Mouse (Mus musculus): Measurements from ENCODE around the gene E2f3.

The E2f3 gene

DNA sequence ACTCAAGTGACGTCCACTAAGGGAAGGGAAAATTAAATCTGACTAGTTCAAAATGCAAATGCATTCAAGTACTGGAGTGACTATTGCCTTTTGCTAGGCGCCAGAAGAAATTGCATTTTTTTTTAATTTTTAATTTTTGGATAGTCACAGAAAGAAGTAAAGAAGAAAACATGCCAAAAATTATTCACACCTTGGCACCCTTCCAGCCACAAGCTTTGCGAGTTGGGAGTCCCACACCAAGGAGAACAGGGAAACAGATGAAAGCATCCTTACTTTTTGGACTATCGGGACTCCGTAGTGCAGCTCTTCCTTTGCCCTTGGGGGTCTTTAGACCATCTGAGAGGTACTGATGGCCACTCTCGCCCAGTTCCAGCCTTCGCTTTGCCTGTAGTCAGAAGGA lies 66.0 kb downstream of the E2f3 start:
- DNase-seq (ENCODE audit: low read depth, low spot score): no peak

DNA sequence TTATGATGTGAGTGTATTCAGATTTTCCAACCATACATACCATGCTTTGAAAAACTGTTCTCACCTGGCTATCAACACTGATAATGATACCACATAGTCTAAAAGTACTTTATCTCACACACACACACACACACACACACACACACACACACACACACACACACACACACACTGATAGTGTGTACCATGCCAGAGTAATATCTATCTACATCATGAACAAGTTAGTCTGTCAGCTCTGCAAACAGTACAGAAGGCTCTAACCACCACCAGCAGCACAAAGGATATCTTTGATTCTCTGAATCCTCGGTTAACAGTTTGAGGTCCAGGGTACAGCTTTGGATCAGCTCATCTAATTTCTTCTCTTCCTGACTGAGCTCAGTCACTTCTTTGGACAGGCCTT lies 69.3 kb downstream of the E2f3 start:
- no peak for DNase-seq (ENCODE audit: low read depth, low spot score)

DNA sequence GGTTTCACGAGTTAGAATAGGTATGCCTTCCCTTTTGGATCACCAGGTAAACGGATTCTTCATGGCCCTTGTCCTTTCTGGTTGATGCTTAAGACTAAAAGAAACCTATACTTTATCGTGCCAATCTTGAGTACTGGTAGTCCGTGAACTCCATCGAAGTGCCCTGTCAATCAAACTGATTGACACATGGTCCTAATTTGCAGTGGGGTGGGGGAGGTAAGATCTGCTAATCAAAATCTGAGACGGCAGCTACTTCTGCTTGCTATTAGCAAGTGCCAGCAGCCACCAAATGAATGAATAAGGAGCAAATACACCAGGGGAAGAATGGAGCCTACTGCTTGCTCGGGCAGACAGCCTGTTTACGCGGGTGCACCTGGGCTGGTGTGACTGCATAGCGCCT lies 72.3 kb downstream of the E2f3 start:
- DNase-seq (ENCODE audit: low read depth, low spot score): no peak

DNA sequence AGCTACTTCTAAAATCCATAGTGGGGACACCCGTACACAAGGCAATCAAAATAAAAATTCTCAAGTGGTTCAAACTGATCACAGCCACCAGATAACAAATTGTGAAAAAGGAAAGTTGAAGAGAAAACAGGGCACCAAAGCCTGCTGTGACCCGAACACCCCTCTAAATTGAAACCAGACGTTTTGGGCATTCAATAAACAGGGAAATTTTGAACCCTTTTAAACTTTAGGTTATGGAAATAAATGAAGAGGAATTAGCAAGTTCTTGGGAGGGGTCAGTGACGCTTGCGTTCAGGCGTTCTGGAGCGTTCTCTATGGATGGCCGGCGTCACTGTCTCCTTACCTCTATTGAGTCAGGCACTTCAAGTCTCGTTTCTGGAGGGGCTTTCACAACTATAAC lies 72.8 kb downstream of the E2f3 start:
- DNase-seq (ENCODE audit: low read depth, low spot score): no peak

DNA sequence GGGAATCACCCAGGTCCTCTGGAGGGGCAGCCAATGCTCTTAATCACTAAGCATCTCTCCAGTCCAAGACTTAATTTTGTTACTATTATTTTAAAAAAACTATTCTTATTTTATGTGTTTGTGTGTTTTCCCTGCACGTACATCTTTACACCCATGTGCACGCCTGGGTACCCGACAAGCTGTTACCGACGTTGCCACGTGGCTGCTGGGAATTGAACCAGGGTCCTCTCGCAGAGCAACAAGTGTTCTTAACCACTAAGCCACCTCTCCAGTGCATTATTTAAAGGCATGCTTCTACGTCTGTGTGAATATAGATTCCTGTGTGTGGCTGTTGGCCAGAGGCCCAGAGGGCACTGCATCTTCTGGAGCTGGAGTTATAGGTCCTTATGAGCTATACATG lies 73.6 kb downstream of the E2f3 start:
- no peak for DNase-seq (ENCODE audit: low read depth, low spot score)

DNA sequence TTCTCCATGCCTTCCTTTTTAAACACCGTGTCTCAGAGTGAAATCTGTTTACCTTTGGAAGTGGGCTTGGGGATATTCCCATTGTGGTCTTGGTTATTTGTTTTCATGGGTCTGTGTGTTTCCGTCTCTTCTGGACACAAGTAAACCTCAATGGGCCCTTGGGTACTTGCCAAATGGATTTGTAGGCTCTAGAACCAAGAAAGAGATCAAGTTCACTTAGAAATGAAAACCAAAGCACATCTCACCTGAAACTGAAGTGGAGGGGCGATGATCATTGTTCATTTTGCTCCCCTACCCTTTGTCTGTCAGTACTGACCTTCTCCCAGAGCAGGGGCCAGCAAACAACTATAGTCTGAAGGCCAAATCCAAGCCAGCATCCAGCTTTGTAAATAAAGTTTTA lies 74.7 kb downstream of the E2f3 start:
- DNase-seq (ENCODE audit: low read depth, low spot score): no peak

DNA sequence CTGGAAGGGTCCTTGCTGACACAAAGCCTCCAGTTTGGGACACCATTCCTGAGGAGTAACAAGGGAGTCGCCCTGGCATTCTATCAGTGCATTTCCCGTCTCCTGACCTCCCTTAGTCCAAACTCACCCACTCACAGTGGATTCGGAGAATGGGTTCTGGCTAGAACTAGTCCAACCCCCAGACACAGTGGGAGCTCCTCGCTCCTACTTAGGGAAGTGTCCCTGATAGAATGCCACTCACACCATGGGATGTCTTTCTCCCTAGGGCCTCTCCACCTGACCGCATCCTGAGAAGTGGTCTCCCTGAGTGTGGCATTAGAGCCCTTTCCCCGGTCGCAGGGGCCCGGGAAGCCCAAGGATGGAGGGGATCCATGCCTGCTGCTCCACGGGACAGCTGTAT lies 77.4 kb downstream of the E2f3 start:
- no peak for DNase-seq (ENCODE audit: low read depth, low spot score)

DNA sequence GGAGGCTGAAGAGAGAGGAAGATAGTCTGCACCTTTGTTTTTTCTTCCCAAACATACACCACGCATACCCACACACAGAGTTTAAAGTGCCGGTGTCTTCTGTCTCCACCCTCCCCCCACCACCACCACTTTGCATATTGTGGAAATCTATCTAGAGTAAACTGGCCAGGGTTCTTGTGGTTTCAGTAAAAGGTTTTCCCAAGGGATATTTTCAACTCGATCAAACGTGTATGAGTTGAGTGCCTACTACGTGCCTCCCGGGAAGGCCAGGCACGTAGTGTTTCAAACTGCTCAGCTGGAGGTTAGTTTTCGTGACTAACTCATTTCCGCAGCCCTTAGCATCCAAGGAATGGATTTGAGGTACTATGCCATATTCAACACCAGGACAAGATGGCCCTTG lies 77.9 kb downstream of the E2f3 start:
- no peak for DNase-seq (ENCODE audit: low read depth, low spot score)

DNA sequence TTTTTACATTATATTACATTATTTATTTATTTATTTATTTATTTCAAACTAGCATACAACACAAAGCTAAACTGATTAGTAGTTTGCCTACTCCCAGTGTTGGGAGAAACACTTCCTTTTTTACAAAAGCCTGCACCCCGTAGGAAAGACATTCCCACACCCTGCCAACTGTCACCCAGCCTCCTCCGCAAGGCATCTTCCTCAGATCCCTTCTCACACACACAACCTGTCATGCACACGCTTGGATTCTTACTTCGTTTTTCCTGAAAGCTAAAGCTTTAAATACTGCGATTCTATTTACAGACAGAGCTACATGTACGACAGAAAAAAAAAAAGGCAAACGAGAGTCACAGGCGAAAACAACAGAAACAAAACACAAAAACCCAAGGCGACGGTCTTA lies 79.1 kb downstream of the E2f3 start:
- no peak for DNase-seq (ENCODE audit: low read depth, low spot score)

DNA sequence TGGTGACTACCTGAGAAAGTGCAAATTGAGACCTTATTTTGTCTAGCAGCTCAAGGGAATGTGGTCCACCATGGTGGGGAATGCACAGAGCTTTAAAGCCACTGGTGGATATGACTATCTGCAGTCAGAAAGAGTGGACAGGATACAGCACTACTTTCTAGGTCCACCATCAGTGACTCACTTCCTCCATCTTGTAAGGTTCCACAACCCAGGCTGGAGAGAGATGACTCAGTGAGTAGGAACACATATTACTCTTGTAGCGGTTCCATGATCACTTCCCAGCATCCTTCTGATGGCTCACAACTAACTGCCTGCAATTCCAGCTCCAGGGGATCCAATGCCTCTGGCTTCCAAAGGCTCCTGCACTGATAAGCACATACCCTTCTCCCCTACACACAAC lies 82.5 kb downstream of the E2f3 start:
- no peak for DNase-seq (ENCODE audit: low read depth, low spot score)

DNA sequence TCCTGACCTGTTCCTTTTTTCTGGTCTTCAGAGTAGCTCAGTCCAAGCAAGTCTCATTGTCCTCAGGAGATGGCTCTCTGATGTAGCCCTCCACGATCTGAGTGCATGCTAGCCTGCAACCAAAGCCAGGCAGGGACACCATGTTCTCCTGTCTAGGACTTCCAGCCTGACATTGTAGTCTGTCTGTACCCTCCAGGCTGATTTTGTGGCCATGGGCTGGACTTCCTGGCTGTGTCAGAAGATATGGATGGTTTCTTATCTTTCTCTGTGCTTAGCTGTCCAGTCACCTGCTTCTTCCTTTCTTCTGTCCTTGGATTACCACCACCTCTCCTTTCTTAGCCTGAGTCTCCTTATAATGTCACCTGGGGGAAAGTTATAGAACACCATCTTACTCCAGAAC lies 83.2 kb downstream of the E2f3 start:
- no peak for DNase-seq (ENCODE audit: low read depth, low spot score)

DNA sequence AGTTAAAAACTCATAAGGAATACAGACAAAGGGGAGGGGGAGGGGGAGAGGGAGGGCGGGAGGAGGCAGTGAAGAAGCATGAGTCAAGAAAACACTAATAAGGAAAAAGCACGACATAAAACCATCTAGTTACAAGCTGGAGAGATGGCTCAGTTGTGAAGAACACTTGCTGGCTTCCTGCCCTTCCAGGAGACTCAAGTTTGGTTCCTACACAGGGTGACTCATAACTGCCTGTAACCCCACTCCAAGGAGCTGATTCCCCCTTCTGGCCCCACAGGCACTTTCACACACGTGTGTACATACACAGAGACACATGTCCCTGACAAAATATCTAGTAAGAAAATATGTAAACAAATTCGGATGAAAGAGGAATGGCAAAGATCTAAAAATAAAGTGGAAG lies 84.2 kb downstream of the E2f3 start:
- DNase-seq (ENCODE audit: low read depth, low spot score): no peak

DNA sequence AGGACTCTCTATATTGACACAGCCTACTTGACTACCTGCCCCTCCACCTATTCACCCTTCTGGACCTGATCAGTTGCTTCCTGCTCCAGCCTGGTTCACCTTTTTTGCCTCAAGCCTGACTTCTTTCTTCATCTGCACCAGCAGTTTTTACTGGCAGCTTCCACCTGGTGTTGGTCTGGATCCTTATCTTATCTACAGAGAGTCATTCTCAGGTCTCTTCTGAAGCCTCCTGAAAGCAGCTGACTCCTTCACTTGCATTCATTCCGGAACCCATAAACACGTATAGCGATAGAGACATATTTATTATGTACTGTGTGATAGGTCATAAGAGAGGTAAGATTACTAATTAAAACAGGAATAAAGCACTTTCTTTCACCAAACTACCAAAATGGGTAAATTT lies 119.1 kb downstream of the E2f3 start:
- no peak for DNase-seq (ENCODE audit: low read depth, low spot score)

DNA sequence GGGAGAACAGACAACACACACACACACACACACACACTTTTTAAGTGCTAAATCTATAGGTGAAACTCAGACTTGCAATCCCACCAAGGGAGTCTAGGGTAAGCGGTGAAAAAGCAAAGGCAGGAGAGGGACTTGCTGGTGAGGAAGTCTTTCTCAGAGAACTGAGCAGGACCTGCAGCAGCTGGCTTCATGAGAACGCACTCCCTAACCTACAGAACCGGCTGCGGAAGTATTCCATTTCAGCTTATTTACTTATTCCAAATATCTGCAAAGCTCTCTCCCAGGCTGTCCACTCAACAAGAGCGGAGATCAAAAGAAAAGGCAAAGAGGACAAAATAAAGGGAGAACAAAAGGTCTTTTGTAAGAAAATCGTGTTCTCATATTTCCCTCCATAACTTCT lies 121.5 kb downstream of the E2f3 start:
- no peak for DNase-seq (ENCODE audit: low read depth, low spot score)

DNA sequence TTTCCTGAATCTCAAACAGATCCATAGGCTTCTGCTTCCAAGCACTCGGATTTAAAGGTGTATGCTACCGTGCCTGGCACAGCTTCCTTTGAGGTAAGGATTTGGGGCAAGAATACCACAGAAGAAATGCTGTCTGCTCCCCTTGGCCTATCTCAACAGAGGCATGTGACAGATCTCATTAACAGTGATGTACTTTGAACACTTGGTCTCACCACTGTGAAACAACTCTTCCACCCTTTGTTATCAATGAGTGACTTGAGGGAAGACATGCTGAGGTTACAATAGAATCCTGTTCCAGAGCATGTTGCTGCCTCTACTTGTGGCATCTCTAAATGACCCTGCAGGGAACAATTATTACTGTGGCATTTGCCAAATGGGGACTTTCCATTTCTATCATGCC lies 125.8 kb downstream of the E2f3 start:
- no peak for DNase-seq (ENCODE audit: low read depth, low spot score)

DNA sequence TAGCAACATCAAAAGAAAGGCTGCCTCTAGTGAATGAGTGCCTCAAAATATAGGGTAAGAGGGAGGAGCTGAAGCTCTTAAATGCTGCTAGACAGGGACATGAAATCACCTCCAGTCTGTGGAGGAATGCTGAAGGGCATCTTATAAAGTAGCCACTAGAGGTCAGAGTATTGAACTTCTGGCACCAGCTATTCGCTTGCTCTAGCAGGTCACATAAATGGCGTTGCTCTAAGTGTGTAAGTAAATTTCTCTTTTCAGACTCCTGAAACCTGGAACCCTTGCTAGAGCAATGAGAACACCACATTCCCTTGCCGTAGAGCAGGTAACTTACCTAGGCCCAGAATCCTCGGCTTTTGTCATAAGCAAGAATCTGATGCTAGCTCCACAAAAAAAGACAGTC lies 128.4 kb downstream of the E2f3 start:
- DNase-seq (ENCODE audit: low read depth, low spot score): no peak

All from WW6 (cell line).